Mouse (Mus musculus): ENCODE measurements around the gene 4930452B06Rik.

- no peak for TF ChIP-seq CTCF (IDR thresholded peaks at IDR 0.05; ENCODE audit: low read depth, low read length)
- TF ChIP-seq POLR2A (IDR thresholded peaks at IDR 0.05; ENCODE audit: extremely low read depth, insufficient read depth, low read length), result no peak
Measured at GRCm38 (mm10) chr14:8494952-8495351, 171.1 kb downstream of the 4930452B06Rik start.
